Mouse (Mus musculus) lung, adult 2 months (tissue): ENCODE data around the gene Plpp3.

Source experiments
- CTCF ChIP-seq: fragments of 200-500 bp; IDR thresholded peaks from 2 replicates; pipeline ENCODE4 v1.5.1; 2011; ENCODE audit warnings: mild to moderate bottlenecking, low read length, control low read depth; ENCODE audit not compliant: insufficient read depth
- POLR2A ChIP-seq: fragments of 200-500 bp; IDR thresholded peaks from 2 replicates; pipeline ENCODE4 v1.6.1; 2011; ENCODE audit warnings: low read depth, mild to moderate bottlenecking, control low read depth, low read length, borderline replicate concordance; ENCODE audit errors: extremely low read depth

DNA sequence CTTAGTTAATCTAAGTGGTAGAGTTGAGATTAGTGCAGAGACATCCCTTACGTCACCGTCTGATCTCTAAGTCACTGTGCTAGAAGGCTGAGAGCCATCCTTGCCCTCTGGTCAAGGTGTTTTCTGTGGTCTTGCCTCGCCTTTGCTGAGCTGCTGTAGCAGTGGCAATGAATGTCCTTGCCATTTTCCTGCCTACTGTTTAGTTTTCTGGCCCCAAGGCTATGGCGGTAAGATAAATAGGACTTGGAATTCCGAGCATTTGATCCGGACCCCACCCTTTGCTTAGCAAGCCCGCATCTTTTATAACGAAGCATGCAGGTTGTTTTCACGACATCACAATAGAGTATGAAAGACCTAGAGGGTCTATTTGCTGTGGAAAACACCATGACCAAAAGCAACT lies 38.1 kb downstream of the Plpp3 start:
- TF ChIP-seq POLR2A (no peak), CTCF (no peak)
